Mouse (Mus musculus) midbrain, embryonic 15.5 days (tissue): ENCODE measurements at regions not wholly inside any gene's neighbourhood (a gene's known extent, or its start where the extent isn't known, plus 50 kb on each side); places are given as distances from the start of the nearest gene placed in this dataset.

Source experiments
- ATAC-seq: fragments of 200-750 bp; cut with Nextera tagmentation; replicated peaks from 2 replicates; pipeline ENCODE4 v1.8.0; 2017; ENCODE audit warnings: moderate TSS enrichment
- H3K27ac ChIP-seq: fragments of 300-500 bp; sonication (generic); 2 replicates; pipeline ENCODE4 v1.5.1; 2015; ENCODE audit warnings: mild to moderate bottlenecking, inconsistent platforms
- H3K27me3 ChIP-seq: fragments of 300-500 bp; sonication (generic); replicated peaks from 2 replicates; pipeline ENCODE4 v1.6.1; 2015; ENCODE audit warnings: inconsistent platforms
- H3K36me3 ChIP-seq: fragments of 300-500 bp; sonication (generic); replicated peaks from 2 replicates; pipeline ENCODE4 v1.6.1; 2015; ENCODE audit warnings: inconsistent platforms
- H3K4me1 ChIP-seq: fragments of 300-500 bp; sonication (generic); 2 replicates; pipeline ENCODE4 v1.6.1; 2015; ENCODE audit warnings: inconsistent platforms
- H3K4me2 ChIP-seq: fragments of 300-500 bp; sonication (generic); 2 replicates; pipeline ENCODE4 v1.6.1; 2015; ENCODE audit warnings: inconsistent platforms, mild to moderate bottlenecking, moderate library complexity
- H3K4me3 ChIP-seq: fragments of 300-500 bp; sonication (generic); 2 replicates; pipeline ENCODE4 v1.5.1; 2015; ENCODE audit warnings: mild to moderate bottlenecking, inconsistent platforms
- H3K9ac ChIP-seq: fragments of 300-500 bp; sonication (generic); 2 replicates; pipeline ENCODE4 v1.6.1; 2015; ENCODE audit warnings: mild to moderate bottlenecking, inconsistent platforms
- H3K9me3 ChIP-seq: fragments of 300-500 bp; sonication (generic); 2 replicates; pipeline ENCODE4 v1.6.1; 2016; ENCODE audit warnings: inconsistent platforms
- WGBS: fragments of 180-500 bp; shearing (Covaris S2); methylation state at CpG from one replicate; pipeline ENCODE4 v1.1.7; 2015; ENCODE audit warnings: mixed read lengths; 5-methylcytosine and 5-hydroxymethylcytosine counted together

- Histone ChIP-seq H3K4me2 (no peak overlapping the region), H3K27me3 (no peaks in the 10 kb centered on the region)
Observed at GRCm38 (mm10) chr2:108848051-108848450, 432.5 kb upstream of the Kif18a start.

DNA sequence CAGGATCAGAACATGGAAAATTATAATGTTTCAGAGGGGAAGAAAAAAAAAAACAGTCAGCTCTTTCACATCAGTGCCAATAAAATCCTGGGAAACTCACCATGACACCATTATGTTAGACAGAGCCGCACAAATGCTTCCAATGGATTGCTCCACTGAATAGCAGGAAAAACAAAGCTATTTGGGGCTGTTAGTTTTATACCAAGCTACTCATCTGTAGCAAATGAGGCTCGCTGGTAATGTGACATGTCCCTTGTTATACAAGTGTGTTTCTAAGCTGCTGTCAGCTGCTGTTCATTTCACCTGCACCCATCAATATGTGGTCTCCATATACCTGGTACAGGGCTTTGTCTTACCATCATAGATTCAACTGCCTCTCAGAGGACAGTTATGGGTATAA is 426.1 kb upstream of the Kif18a start:
- ATAC-seq = no peak

More at GRCm38 (mm10) chr2:108848051-108848450, 432.5 kb upstream of the Kif18a start:
- no peaks in the 10 kb centered on the region for H3K9me3 ChIP-seq
- H3K9ac ChIP-seq = no peak overlapping the region
- H3K4me3 ChIP-seq = no peak overlapping the region
- 81% methylated on average over 3 of the region's 3 CpGs for WGBS
- no peaks in the 10 kb centered on the region for H3K36me3 ChIP-seq
- H3K27ac ChIP-seq = no peak overlapping the region
- H3K4me1 ChIP-seq = no peaks in the 10 kb centered on the region
- ATAC-seq = no peak

DNA sequence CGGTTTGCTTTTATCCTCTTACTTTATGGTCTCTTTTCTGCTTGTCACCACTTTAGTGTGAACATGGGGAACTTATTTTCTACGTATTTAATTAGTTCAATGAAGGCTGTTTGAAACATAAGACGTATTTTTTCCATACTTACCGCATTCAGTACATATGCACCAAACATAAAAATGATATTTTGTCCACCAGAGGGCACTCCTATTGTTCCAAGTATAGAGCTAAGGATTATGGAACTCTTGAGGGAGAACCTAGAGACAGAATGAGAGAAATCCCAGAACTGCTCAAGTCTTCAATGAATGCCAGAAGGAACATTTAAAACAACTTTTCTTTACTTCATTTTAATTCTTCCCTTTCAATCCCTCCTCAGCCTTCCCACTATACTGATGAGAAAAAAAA is 403.4 kb upstream of the Kif18a start:
- Histone ChIP-seq H3K27ac (no peak overlapping the region), H3K4me3 (no peak overlapping the region), H3K9ac (no peak overlapping the region), H3K4me2 (no peak overlapping the region), H3K36me3 (no peaks in the 10 kb centered on the region), H3K9me3 (no peaks in the 10 kb centered on the region), H3K4me1 (no peaks in the 10 kb centered on the region), H3K27me3 (no peaks in the 10 kb centered on the region)
- ATAC-seq = no peak
- 74% methylated on average over 4 of the region's 4 CpGs for WGBS

More for the DNA sequence above, 426.1 kb upstream of the Kif18a start:
- no peaks in the 10 kb centered on the region for H3K36me3 ChIP-seq
- no peaks in the 10 kb centered on the region for H3K27me3 ChIP-seq
- no peak overlapping the region for H3K4me3 ChIP-seq
- H3K4me1 ChIP-seq = no peaks in the 10 kb centered on the region
- no peak overlapping the region for H3K4me2 ChIP-seq
- WGBS = 36% methylated on average over 2 of the region's 2 CpGs
- H3K27ac ChIP-seq = no peak overlapping the region
- no peak overlapping the region for H3K9ac ChIP-seq
- H3K9me3 ChIP-seq = no peaks in the 10 kb centered on the region

GRCm38 (mm10) chr2:108877676-108878075 is 402.9 kb upstream of the Kif18a start:
- no peak for ATAC-seq
- no peak overlapping the region for H3K9ac ChIP-seq

GRCm38 (mm10) chr2:108904121-108904733 is 376.3 kb upstream of the Kif18a start:
- Histone ChIP-seq H3K9ac (no peak overlapping the region), H3K27ac (no peak overlapping the region), H3K9me3 (no peaks in the 10 kb centered on the region), H3K4me2 (no peak overlapping the region), H3K27me3 (no peaks in the 10 kb centered on the region), H3K4me3 (no peak overlapping the region), H3K4me1 (no peaks in the 10 kb centered on the region), H3K36me3 (no peaks in the 10 kb centered on the region)
- ATAC-seq = peak; percentile 84
- 38% methylated on average over 3 of the region's 3 CpGs for WGBS

More at GRCm38 (mm10) chr2:108877676-108878075, 402.9 kb upstream of the Kif18a start:
- Histone ChIP-seq H3K4me1 (no peaks in the 10 kb centered on the region), H3K27me3 (no peaks in the 10 kb centered on the region), H3K36me3 (no peaks in the 10 kb centered on the region), H3K9me3 (no peaks in the 10 kb centered on the region), H3K4me2 (no peak overlapping the region), H3K27ac (no peak overlapping the region), H3K4me3 (no peak overlapping the region)
- 78% methylated on average over 3 of the region's 3 CpGs for WGBS

- Histone ChIP-seq H3K9ac (no peak overlapping the region), H3K4me3 (no peak overlapping the region), H3K27ac (no peak overlapping the region), H3K9me3 (no peaks in the 10 kb centered on the region), H3K36me3 (no peaks in the 10 kb centered on the region), H3K4me2 (no peak overlapping the region), H3K4me1 (no peaks in the 10 kb centered on the region), H3K27me3 (no peaks in the 10 kb centered on the region)
- ATAC-seq = no peak
- 64% methylated on average over 2 of the region's 2 CpGs for WGBS
Observed at GRCm38 (mm10) chr2:108913555-108913954, 367.0 kb upstream of the Kif18a start.

GRCm38 (mm10) chr2:108913967-108914366 is 366.6 kb upstream of the Kif18a start:
- Histone ChIP-seq H3K9me3 (no peaks in the 10 kb centered on the region), H3K9ac (no peak overlapping the region), H3K4me1 (no peaks in the 10 kb centered on the region), H3K4me2 (no peak overlapping the region), H3K27me3 (no peaks in the 10 kb centered on the region), H3K36me3 (no peaks in the 10 kb centered on the region), H3K4me3 (no peak overlapping the region), H3K27ac (no peak overlapping the region)
- 81% methylated on average over 3 of the region's 3 CpGs for WGBS
- ATAC-seq = no peak

GRCm38 (mm10) chr2:108919500-108920045 is 361.0 kb upstream of the Kif18a start:
- H3K4me3 ChIP-seq = no peak overlapping the region
- 91% methylated on average over 3 of the region's 3 CpGs for WGBS
- H3K9me3 ChIP-seq = no peaks in the 10 kb centered on the region
- no peak overlapping the region for H3K9ac ChIP-seq
- H3K27me3 ChIP-seq = no peaks in the 10 kb centered on the region
- H3K36me3 ChIP-seq = no peaks in the 10 kb centered on the region
- H3K27ac ChIP-seq = no peak overlapping the region
- no peak overlapping the region for H3K4me2 ChIP-seq
- no peak for ATAC-seq
- no peaks in the 10 kb centered on the region for H3K4me1 ChIP-seq

DNA sequence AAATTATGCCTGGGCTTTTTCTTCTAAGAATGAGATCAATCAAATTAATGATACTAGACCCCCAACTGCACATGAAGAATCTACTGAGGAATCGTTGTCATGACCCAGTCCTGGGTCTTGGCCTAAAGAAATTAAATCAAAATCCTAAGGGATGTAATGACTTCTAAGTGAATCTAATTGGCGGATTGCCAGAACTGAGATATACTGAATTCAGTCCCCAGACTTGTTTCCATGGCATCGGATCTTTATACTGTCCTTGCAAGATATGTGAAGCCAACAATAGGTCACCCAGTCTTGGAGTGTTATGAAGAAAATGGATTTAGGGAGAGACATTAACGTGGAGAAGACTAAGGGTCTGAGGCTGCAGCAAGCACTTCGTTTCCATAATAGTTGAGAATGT is 360.4 kb upstream of the Kif18a start:
- no peak overlapping the region for H3K9ac ChIP-seq
- no peaks in the 10 kb centered on the region for H3K4me1 ChIP-seq
- 47% methylated on average over 5 of the region's 5 CpGs for WGBS
- ATAC-seq = no peak
- H3K27ac ChIP-seq = no peak overlapping the region
- H3K9me3 ChIP-seq = no peaks in the 10 kb centered on the region
- H3K4me2 ChIP-seq = no peak overlapping the region
- no peaks in the 10 kb centered on the region for H3K36me3 ChIP-seq
- no peak overlapping the region for H3K4me3 ChIP-seq
- H3K27me3 ChIP-seq = no peaks in the 10 kb centered on the region

DNA sequence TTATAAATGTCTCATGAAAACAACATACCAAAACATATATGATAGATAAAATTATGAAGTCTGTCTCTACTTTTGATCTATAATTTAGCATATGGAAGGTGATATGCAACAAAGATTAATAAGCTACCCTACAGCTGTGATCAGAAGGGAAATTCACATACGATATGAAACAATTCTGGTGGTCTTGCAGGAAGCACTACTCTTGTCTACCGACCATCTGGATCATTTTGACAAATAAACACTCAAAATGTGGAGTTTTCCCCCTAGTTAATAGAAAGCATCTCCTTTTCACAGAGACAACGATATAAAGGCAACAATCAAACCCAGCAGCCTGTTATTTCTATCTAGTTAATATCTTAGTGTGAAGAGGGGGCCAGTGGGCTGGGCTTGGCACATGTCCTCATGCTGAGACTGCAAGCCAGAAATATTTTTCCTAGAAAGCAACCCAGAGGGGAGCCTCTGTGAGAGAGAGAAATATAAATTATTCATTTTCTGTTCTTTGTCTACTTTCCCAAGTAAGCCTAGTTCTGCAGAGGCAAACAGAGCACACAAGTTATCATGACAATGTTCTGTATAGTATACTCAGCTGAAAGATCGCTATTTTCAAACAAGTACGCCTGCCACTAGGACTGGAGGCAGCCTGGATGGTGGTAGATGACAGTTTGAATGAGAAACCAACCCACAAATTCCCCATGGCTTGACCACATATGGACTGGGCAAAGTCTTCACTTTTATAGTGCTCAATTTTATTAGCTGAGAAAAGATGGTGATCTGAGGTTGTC is 344.4 kb upstream of the Kif18a start:
- H3K27ac ChIP-seq = no peak overlapping the region
- H3K4me3 ChIP-seq = no peak overlapping the region
- no peaks in the 10 kb centered on the region for H3K9me3 ChIP-seq
- no peaks in the 10 kb centered on the region for H3K36me3 ChIP-seq
- peak; percentile 94 for ATAC-seq
- no peak overlapping the region for H3K9ac ChIP-seq
- peaks cover 9% of the 10 kb centered on the region; the same call in 1 of the 2 replicates for H3K4me1 ChIP-seq
- no peaks in the 10 kb centered on the region for H3K27me3 ChIP-seq
- whole genome bisulfite sequencing = 31% methylated on average over 5 of the region's 5 CpGs
- no peak overlapping the region for H3K4me2 ChIP-seq

DNA sequence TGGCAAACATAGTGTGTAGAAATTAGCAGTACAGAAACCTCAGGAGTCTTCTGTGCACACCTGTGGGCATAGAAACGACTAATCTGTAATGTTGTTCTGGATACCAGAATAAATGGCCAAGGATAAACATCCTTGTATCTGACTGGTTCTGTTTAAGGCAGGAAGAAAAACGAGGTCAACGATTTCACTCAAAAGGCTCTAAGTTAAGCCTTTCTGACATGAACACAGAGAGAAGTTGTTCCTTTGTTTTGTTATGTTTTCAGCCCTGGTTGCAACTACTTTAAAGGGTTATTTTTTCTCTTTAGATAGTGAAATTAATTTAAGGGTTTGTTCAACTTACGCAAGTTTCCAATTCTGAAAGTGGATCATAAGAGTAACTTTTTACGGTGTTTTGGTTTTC is 299.6 kb upstream of the Kif18a start:
- no peak for ATAC-seq

DNA sequence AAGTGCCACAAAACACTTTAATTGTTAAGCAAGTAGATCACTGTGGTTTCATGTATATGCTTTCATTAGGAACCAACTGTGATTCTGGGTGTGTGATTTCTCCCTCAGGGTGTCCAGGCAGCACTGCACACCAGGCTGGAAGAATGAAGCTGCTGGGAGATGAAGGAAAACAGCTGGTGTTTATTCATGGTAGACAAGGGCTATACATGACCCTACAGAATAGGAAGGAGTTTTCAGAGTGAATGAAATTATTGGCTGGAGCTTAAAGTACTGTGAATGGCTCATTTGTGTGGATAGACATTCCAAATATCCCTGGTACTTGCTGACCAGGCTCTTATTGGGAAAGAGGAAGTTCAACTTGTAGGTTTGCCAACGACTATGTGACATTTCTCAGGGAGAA is 264.3 kb upstream of the Kif18a start:
- no peaks in the 10 kb centered on the region for H3K27me3 ChIP-seq
- H3K36me3 ChIP-seq = no peaks in the 10 kb centered on the region
- 76% methylated on average over 1 of the region's 1 CpGs for WGBS
- no peak overlapping the region for H3K9ac ChIP-seq
- H3K4me2 ChIP-seq = no peak overlapping the region
- no peak overlapping the region for H3K27ac ChIP-seq
- no peak for ATAC-seq
- no peak overlapping the region for H3K4me3 ChIP-seq
- no peaks in the 10 kb centered on the region for H3K9me3 ChIP-seq
- no peaks in the 10 kb centered on the region for H3K4me1 ChIP-seq

More for the DNA sequence above, 299.6 kb upstream of the Kif18a start:
- Histone ChIP-seq H3K9ac (no peak overlapping the region), H3K27ac (no peak overlapping the region), H3K36me3 (no peaks in the 10 kb centered on the region), H3K4me1 (no peaks in the 10 kb centered on the region), H3K27me3 (no peaks in the 10 kb centered on the region), H3K9me3 (no peaks in the 10 kb centered on the region), H3K4me2 (no peak overlapping the region), H3K4me3 (no peak overlapping the region)
- WGBS = 87% methylated on average over 5 of the region's 5 CpGs
